Mouse (Mus musculus) right cerebral cortex, postnatal 36 days (tissue): ENCODE data around the gene Cmtr1.

Experiments
- DNase-seq, 2 experiments: peaks; one replicate each; pipeline ENCODE4 v3.0.0; 2022; ENCODE audit warnings: low spot score in 2 of 2, mixed read lengths in 1 of 2

The Cmtr1 gene

DNA sequence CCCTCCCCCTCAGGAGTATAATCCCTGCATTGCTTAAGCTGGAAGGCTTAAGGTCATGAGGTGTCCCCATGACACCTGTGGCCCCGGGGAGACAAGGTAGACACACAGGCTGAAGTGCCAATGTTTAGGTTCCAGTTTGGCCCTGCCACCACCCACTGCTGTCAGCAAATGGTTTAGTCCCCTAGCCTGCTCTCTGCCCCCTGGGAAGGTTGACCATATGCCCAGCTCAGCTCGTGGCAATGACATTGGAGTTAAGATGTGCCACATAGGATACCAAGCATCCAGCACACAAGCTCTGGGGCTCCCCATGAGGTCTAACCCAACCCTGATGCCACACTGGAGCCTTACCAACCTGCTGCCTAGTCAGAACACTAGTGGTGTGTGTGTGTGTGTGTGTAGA lies 72.1 kb downstream of the Cmtr1 start:
- no peak for DNase-seq

DNA sequence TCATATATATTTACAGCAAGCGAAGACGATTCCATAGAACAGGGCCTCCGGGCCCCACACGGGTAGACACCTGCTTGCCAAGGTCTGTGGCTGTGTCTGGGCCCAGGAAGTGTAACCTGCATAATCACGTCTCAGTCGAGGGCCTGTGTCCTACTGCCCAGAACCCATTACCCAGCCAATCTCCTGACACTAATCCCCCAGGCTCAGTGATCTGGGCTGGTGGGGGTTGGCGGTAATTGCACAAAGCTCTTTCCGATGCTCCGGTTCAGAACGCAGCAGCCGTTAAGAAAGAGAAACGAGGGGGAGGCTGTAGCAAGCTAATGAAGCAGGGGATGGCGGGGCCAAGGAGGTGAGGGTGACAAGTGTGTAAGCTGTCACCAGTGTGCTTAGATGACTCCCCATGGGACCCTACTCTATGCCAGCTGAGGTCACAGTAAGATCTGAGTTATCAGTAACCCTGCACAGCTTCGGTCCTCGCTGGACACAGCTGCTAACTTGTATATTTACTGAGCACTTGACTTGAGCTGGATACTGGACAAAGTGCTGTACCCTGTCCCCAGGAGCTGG lies 76.1 kb downstream of the Cmtr1 start:
- no peak for DNase-seq

DNA sequence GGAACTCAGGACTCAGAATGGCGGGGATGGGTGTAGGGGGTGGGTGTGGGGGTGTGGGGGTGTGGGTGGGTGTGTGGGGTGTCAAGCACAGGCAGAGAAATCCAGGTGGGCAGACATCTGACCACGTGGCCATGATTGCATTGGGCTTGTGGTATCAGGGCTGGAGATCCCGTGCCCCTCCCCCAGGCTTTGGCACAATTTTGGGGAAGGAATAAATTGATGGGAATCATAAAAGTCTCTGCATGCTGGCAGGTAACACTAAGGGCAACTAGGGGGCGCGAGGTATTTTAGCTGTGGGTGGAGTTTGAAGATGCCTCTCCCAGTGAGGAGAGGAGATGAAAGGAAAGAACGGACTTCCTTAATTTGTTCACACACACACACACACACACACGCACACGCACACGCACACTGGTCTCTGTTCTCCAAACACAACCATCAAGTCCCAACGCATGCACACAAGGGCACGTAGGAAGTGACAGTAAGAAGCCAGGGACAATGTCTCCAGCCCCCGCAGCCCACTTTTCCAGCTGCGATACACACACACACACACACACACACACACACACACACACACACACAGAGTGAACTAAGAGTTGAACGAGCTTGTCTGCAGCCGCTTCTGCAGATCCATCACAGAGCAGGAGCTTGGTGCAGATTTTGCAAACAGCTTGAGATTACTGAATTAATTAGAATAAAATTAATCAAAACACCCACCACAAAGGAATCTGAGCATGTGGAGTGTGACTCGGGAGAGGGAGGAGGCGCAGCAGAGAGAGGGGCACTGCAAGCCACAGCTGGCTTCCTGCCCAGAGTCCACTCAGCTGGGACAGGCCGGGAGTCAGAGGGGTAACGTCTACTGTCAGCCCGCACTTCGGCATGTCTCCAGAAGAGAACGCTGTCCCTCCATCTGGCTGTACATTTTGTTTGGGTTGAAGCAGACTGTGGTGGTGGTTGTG lies 77.7 kb downstream of the Cmtr1 start:
- DNase-seq, result peak; percentile 44 to 51

DNA sequence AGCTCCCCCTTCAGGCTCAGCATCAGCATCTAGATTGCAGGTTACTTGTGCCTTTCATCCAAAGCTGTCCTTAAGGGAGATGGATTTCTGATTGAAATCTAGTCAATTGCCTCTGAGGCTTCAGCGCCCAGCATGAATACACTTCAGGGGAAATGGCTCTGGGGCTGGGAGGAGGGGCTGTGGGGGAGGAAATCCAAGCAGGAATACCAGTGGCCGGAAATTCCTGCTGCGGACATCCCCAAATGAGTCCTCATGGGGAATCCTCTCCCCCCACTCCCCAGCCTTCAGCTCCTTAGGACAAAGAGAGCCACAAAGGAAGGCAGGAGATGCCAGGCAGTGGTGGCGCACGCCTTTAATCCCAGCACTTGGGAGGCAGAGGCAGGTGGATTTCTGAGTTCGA lies 87.1 kb downstream of the Cmtr1 start:
- DNase-seq, result no peak

DNA sequence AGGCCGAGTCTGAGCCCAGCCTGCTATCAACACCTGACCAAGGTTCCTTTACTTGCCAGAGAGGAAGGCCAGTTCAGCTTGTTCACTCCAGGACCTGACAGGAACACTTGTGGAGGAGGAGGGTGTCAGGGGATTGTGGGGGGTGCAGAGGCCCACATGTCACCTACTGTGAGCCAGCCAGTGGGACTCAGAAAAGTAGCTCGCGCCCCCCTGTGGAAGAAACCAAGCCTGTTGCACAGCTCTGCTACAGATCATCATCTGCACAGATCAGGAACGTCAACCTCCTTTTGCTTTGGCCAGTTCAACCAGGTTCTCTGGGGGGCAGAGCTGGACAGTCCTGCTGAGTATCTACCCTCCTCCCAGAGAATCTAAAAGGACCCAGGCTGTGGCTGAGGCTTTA lies 94.1 kb downstream of the Cmtr1 start:
- no peak for DNase-seq
